Mouse (Mus musculus) kidney, adult 2 months (tissue): Measurements from ENCODE around the gene D10Wsu102e.

Source experiments
- CTCF ChIP-seq: fragments of 200-500 bp; conservative IDR thresholded peaks from 2 replicates; pipeline ENCODE4 v1.5.1; 2011; ENCODE audit warnings: low read depth, mild to moderate bottlenecking, control low read depth, low read length, moderate library complexity, mixed read lengths; ENCODE audit not compliant: insufficient read depth, insufficient read length
- POLR2A ChIP-seq: fragments of 200-500 bp; IDR thresholded peaks from one replicate; pipeline ENCODE4 v1.6.1; 2011; ENCODE audit warnings: low read depth, low read length, control low read depth

DNA sequence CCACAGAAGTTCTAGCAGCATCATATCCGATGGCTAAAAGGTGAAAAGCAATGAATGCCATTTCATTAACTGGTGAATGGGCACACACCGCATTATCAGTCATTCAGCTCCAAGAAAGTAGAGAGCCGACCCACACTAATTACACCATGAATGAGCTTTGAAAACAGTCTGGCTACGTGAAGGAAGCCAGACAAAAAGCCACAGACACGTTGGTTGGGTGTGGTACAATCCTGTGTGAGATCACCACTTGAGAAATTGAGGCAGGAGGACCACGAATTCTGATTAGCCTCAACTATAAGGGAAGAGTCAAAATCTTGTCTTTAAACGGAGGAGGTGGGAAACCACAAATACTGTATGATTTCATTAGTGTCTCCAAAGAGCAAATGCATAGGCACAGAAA lies 23.7 kb upstream of the D10Wsu102e start:
- TF ChIP-seq CTCF (no peak), POLR2A (no peak)
